In genomic region chr17:62702020-62702814, GRCm38 (mm10) we compare ENCODE assay signal across 26 mouse cellular contexts.
DNase-seq lines count a peak whose midpoint lies in the region; ATAC-seq and TF ChIP-seq lines count a peak whose summit lies in the region.
"Had no signal": no experiment of that assay in that cellular context is flagged by ENCODE, and none has a peak within 500 bp of the region (broad histone marks: within the 10 kb centered on the region; RNA-seq: fewer than 3 reads in every experiment).

No protein-coding gene starts in this region.

- no peaks in the 10 kb centered on the region for H3K27me3 ChIP-seq in forebrain, embryonic 13.5 days
- no peaks in the 10 kb centered on the region for H3K27me3 ChIP-seq in forebrain, embryonic 10.5 days (ENCODE audit: poor library complexity, severe bottlenecking)
- H3K27me3 ChIP-seq in limb, embryonic 14.5 days (ENCODE audit: control insufficient read depth, insufficient read depth, low read length) = no peaks in the 10 kb centered on the region
- no peaks in the 10 kb centered on the region for H3K27me3 ChIP-seq in stomach, postnatal 0 days (ENCODE audit: control insufficient read depth, insufficient read depth, low read length)
- H3K27me3 ChIP-seq: CH12.LX; hindbrain, embryonic 12.5 days; liver, embryonic 12.5 days; midbrain, embryonic 12.5 days; neural tube, embryonic 12.5 days had no signal

- no peak for DNase-seq in forebrain, embryonic 10.5 days (ENCODE audit: extremely low spot score, low spot score)
- DNase-seq in Muller cell, postnatal 12 days (ENCODE audit: inconsistent ontology term) = peak; percentile 71
- DNase-seq in forelimb bud, embryonic 11.5 days (ENCODE audit: low read depth, low spot score) = peak; percentile 66
- DNase-seq in limb, embryonic 14.5 days (ENCODE audit: low spot score) = peak; percentile 45
- no peak for DNase-seq in urinary bladder, postnatal 36 days (ENCODE audit: low spot score in 2 of 2)
- DNase-seq in stomach, postnatal 0 days (ENCODE audit: low spot score) = no peak
- DNase-seq in thymus, postnatal 14 days = no peak
- DNase-seq: adrenal gland, adult 2 months; cerebellum, adult 11-12 months; cerebellum, postnatal 14 days; gastrocnemius, postnatal 36 days; heart, postnatal 10 days; kidney, adult 8-10 months; kidney, postnatal 10 days; lung, adult 18-20 months; lung, postnatal 14 days; thymus, postnatal 36 days had no signal

- no peak for TF ChIP-seq EP300 in stomach, postnatal 0 days (optimal IDR thresholded peaks at IDR 0.05)

- TF ChIP-seq POLR2A in limb, embryonic 14.5 days (IDR thresholded peaks at IDR 0.05; ENCODE audit: borderline replicate concordance, extremely low read depth, insufficient read depth, insufficient read length) = no peak

- no peak for TF ChIP-seq CTCF in stomach, postnatal 0 days (IDR thresholded peaks at IDR 0.05; ENCODE audit: low read depth)

- H3K9me3 ChIP-seq in forebrain, embryonic 13.5 days (replicated peaks) = no peaks in the 10 kb centered on the region
- no peaks in the 10 kb centered on the region for H3K9me3 ChIP-seq in forebrain, embryonic 10.5 days
- no peaks in the 10 kb centered on the region; the same call in 1 of the 2 replicates for H3K9me3 ChIP-seq in limb, embryonic 14.5 days (ENCODE audit: control insufficient read depth, low read length)
- no peaks in the 10 kb centered on the region for H3K9me3 ChIP-seq in stomach, postnatal 0 days (ENCODE audit: control insufficient read depth, low read length)
- H3K9me3 ChIP-seq: heart, embryonic 10.5 days; hindbrain, embryonic 12.5 days; liver, embryonic 12.5 days; midbrain, embryonic 12.5 days; neural tube, embryonic 12.5 days had no signal

- no peak overlapping the region for H3K9ac ChIP-seq in forebrain, embryonic 13.5 days
- no peak overlapping the region for H3K9ac ChIP-seq in limb, embryonic 14.5 days (ENCODE audit: low read depth, low read length, severe bottlenecking)
- no peak overlapping the region for H3K9ac ChIP-seq in stomach, postnatal 0 days (ENCODE audit: low read length)
- H3K9ac ChIP-seq: hindbrain, embryonic 12.5 days; liver, embryonic 12.5 days; midbrain, embryonic 12.5 days; neural tube, embryonic 12.5 days had no signal

- WGBS in forebrain, embryonic 13.5 days = 30% methylated on average over 9 of the region's 9 CpGs
- WGBS in forebrain, embryonic 10.5 days = 53% methylated on average over 9 of the region's 9 CpGs
- 20% methylated on average over 9 of the region's 9 CpGs for WGBS in limb, embryonic 14.5 days
- WGBS in stomach, postnatal 0 days = 74% methylated on average over 9 of the region's 9 CpGs

- H3K4me3 ChIP-seq in forebrain, embryonic 13.5 days = no peak overlapping the region
- H3K4me3 ChIP-seq in forebrain, embryonic 10.5 days = no peak overlapping the region
- H3K4me3 ChIP-seq in limb, embryonic 14.5 days (replicated peaks; ENCODE audit: low read length) = no peak overlapping the region
- no peak overlapping the region for H3K4me3 ChIP-seq in stomach, postnatal 0 days (ENCODE audit: low read depth, low read length)
- H3K4me3 ChIP-seq: heart, embryonic 10.5 days; hindbrain, embryonic 12.5 days; left cerebral cortex, adult 2 months; liver, embryonic 12.5 days; midbrain, embryonic 12.5 days; neural tube, embryonic 12.5 days had no signal

- ATAC-seq in forebrain, embryonic 13.5 days = peak; percentile 23; the same call in 1 of the 2 replicates
- ATAC-seq in limb, embryonic 14.5 days (ENCODE audit: low FRiP score, low read depth) = no peak
- ATAC-seq in stomach, postnatal 0 days (ENCODE audit: low FRiP score, low TSS enrichment) = no peak
- ATAC-seq: liver, embryonic 12.5 days had no signal

- H3K4me2 ChIP-seq in forebrain, embryonic 13.5 days = no peak overlapping the region
- 0 out of 2 replicates have a peak overlapping the region, but pooled peaks have one; percentile 6 for H3K4me2 ChIP-seq in limb, embryonic 14.5 days (replicated peaks; ENCODE audit: low read depth, low read length, severe bottlenecking)
- no peak overlapping the region for H3K4me2 ChIP-seq in stomach, postnatal 0 days (replicated peaks; ENCODE audit: low read depth)
- H3K4me2 ChIP-seq: hindbrain, embryonic 12.5 days; liver, embryonic 12.5 days; midbrain, embryonic 12.5 days; neural tube, embryonic 12.5 days had no signal

- peaks cover 44% of the 10 kb centered on the region for H3K4me1 ChIP-seq in forebrain, embryonic 13.5 days
- peaks cover 64% of the 10 kb centered on the region for H3K4me1 ChIP-seq in forebrain, embryonic 10.5 days
- H3K4me1 ChIP-seq in limb, embryonic 14.5 days (ENCODE audit: control insufficient read depth, insufficient read depth, low read length) = peaks cover 34% of the 10 kb centered on the region
- H3K4me1 ChIP-seq in stomach, postnatal 0 days (replicated peaks; ENCODE audit: control insufficient read depth, insufficient read depth) = no peaks in the 10 kb centered on the region
- H3K4me1 ChIP-seq: liver, embryonic 12.5 days had no signal

- H3K27ac ChIP-seq in forebrain, embryonic 13.5 days = no peak overlapping the region; the same call in 1 of the 2 replicates
- H3K27ac ChIP-seq in forebrain, embryonic 10.5 days = no peak overlapping the region
- no peak overlapping the region for H3K27ac ChIP-seq in limb, embryonic 14.5 days (replicated peaks; ENCODE audit: low read depth, low read length)
- no peak overlapping the region for H3K27ac ChIP-seq in stomach, postnatal 0 days (replicated peaks)
- H3K27ac ChIP-seq: heart, embryonic 10.5 days; hindbrain, embryonic 12.5 days; left cerebral cortex, adult 2 months; liver, embryonic 12.5 days; midbrain, embryonic 12.5 days; neural tube, embryonic 12.5 days had no signal

- H3K36me3 ChIP-seq in forebrain, embryonic 13.5 days (ENCODE audit: poor library complexity, severe bottlenecking) = no peaks in the 10 kb centered on the region
- no peaks in the 10 kb centered on the region for H3K36me3 ChIP-seq in forebrain, embryonic 10.5 days (replicated peaks)
- H3K36me3 ChIP-seq in limb, embryonic 14.5 days (ENCODE audit: control insufficient read depth, insufficient read depth, low read length) = no peaks in the 10 kb centered on the region
- H3K36me3 ChIP-seq in stomach, postnatal 0 days (ENCODE audit: control insufficient read depth, insufficient read depth, low read length) = no peaks in the 10 kb centered on the region
- H3K36me3 ChIP-seq: G1E; heart, embryonic 10.5 days; hindbrain, embryonic 12.5 days; liver, embryonic 12.5 days; midbrain, embryonic 12.5 days; neural tube, embryonic 12.5 days had no signal

Comparison
In these comparisons a context has a peak if more than half of its experiments do, and no peak if none do; other contexts are left out.
1. DNase-seq: peak in Muller cell, postnatal 12 days (single experiment), forelimb bud, embryonic 11.5 days (single experiment) and limb, embryonic 14.5 days (single experiment); none in forebrain, embryonic 10.5 days (single experiment), urinary bladder, postnatal 36 days (0 of 2), stomach, postnatal 0 days (single experiment) and thymus, postnatal 14 days (single experiment).